Mouse (Mus musculus) embryonic facial prominence, embryonic 10.5 days (tissue): Measurements from ENCODE around the gene Btg2. TPM values are rescaled to one million over a fixed set of nuclear protein-coding genes. Genes with fewer than 3 reads are reported as not detected.

Source experiments
- DNase-seq: peaks from one replicate; pipeline ENCODE4 v3.0.0-alpha.2; 2017; ENCODE audit warnings: low spot score
- H3K27ac ChIP-seq: fragments of 300-500 bp; sonication (generic); replicated peaks from 2 replicates; pipeline ENCODE4 v1.5.1; 2016; ENCODE audit warnings: mild to moderate bottlenecking
- H3K27me3 ChIP-seq: fragments of 300-500 bp; sonication (generic); replicated peaks from 2 replicates; pipeline ENCODE4 v1.6.1; 2016; ENCODE audit warnings: low read depth, mild to moderate bottlenecking; ENCODE audit not compliant: poor library complexity, severe bottlenecking
- H3K36me3 ChIP-seq: fragments of 300-500 bp; sonication (generic); replicated peaks from 2 replicates; pipeline ENCODE4 v1.6.1; 2016; ENCODE audit warnings: mild to moderate bottlenecking, moderate library complexity
- H3K4me1 ChIP-seq: fragments of 300-500 bp; sonication (generic); 2 replicates; pipeline ENCODE4 v1.6.1; 2016
- H3K4me3 ChIP-seq: fragments of 300-500 bp; sonication (generic); 2 replicates; pipeline ENCODE4 v1.5.1; 2016; ENCODE audit warnings: mild to moderate bottlenecking, moderate library complexity
- H3K9me3 ChIP-seq: fragments of 300-500 bp; sonication (generic); 2 replicates; pipeline ENCODE4 v1.6.1; 2016; ENCODE audit warnings: mild to moderate bottlenecking
- WGBS: fragments of 180-500 bp; shearing (Covaris S2); methylation state at CpG from one replicate; pipeline ENCODE4 v1.1.7; 2016; 5-methylcytosine and 5-hydroxymethylcytosine counted together
- polyA plus RNA-seq: library from polyadenylated mRNA; unstranded; fragments of >200 nt; fragmentation: Nextera tagmentation; extraction: Ambion mirVana; gene quantifications from 2 replicates; pipeline ENCODE4 v1.2.1, GENCODE M21; 2016

Btg2 gene
- polyA plus RNA-seq, 1 experiment from 2014 or later: 32.5 TPM

- Histone ChIP-seq H3K9me3 (no peaks in the 10 kb centered on the region), H3K27me3 (peaks cover 24% of the 10 kb centered on the region), H3K36me3 (no peaks in the 10 kb centered on the region), H3K4me1 (peaks cover 28% of the 10 kb centered on the region), H3K27ac (peak overlapping the region; percentile 69), H3K4me3 (peak overlapping the region; percentile 48)
- WGBS: 5% methylated on average over 9 of the region's 9 CpGs
- peak; percentile 85 for DNase-seq
Measured at GRCm38 (mm10) chr1:134045971-134046370, 32.9 kb downstream of the Btg2 start.

- no peaks in the 10 kb centered on the region for H3K36me3 ChIP-seq
- H3K27me3 ChIP-seq: peaks cover 24% of the 10 kb centered on the region
- no peak overlapping the region for H3K4me3 ChIP-seq
- DNase-seq: no peak
- no peaks in the 10 kb centered on the region for H3K9me3 ChIP-seq
- no peak overlapping the region for H3K27ac ChIP-seq
- WGBS: 88% methylated on average over 6 of the region's 6 CpGs
- H3K4me1 ChIP-seq: peaks cover 28% of the 10 kb centered on the region
Measured at GRCm38 (mm10) chr1:134044805-134045204, 34.1 kb downstream of the Btg2 start.

GRCm38 (mm10) chr1:134042341-134042740 lies 36.6 kb downstream of the Btg2 start:
- Histone ChIP-seq H3K4me3 (no peak overlapping the region), H3K27me3 (peaks cover 25% of the 10 kb centered on the region), H3K27ac (0 out of 2 replicates have a peak overlapping the region, but pooled peaks have one; percentile 12), H3K36me3 (no peaks in the 10 kb centered on the region), H3K9me3 (no peaks in the 10 kb centered on the region), H3K4me1 (peaks cover 30% of the 10 kb centered on the region)
- 12% methylated on average over 1 of the region's 1 CpGs for WGBS
- DNase-seq: no peak

GRCm38 (mm10) chr1:134041900-134042299 lies 37.0 kb downstream of the Btg2 start:
- H3K9me3 ChIP-seq: no peaks in the 10 kb centered on the region
- peaks cover 20% of the 10 kb centered on the region for H3K27me3 ChIP-seq
- no peaks in the 10 kb centered on the region for H3K36me3 ChIP-seq
- DNase-seq: no peak
- no peak overlapping the region for H3K4me3 ChIP-seq
- H3K4me1 ChIP-seq: peaks cover 35% of the 10 kb centered on the region
- 59% methylated on average over 2 of the region's 2 CpGs for WGBS
- H3K27ac ChIP-seq: no peak overlapping the region

- Histone ChIP-seq H3K27ac (no peak overlapping the region), H3K36me3 (no peaks in the 10 kb centered on the region), H3K4me1 (peaks cover 25% of the 10 kb centered on the region), H3K27me3 (0 out of 2 replicates have a peak, but pooled peaks cover 15% of the 10 kb centered on the region), H3K9me3 (no peaks in the 10 kb centered on the region), H3K4me3 (no peak overlapping the region)
- WGBS: 81% methylated on average over 2 of the region's 2 CpGs
- DNase-seq: no peak
Measured at GRCm38 (mm10) chr1:134039361-134039760, 39.6 kb downstream of the Btg2 start.

GRCm38 (mm10) chr1:134038336-134038735 lies 40.6 kb downstream of the Btg2 start:
- no peak for DNase-seq
- Histone ChIP-seq H3K27ac (no peak overlapping the region), H3K4me1 (peaks cover 22% of the 10 kb centered on the region), H3K36me3 (no peaks in the 10 kb centered on the region), H3K27me3 (0 out of 2 replicates have a peak, but pooled peaks cover 13% of the 10 kb centered on the region), H3K4me3 (no peak overlapping the region), H3K9me3 (no peaks in the 10 kb centered on the region)
- WGBS: 69% methylated on average over 4 of the region's 4 CpGs

- Histone ChIP-seq H3K4me1 (peaks cover 12% of the 10 kb centered on the region), H3K27me3 (0 out of 2 replicates have a peak, but pooled peaks cover 8% of the 10 kb centered on the region), H3K27ac (no peak within 1 kb of the TSS; the same call in 1 of the 2 replicates), H3K36me3 (no peaks in the 10 kb centered on the region), H3K9me3 (no peaks in the 10 kb centered on the region), H3K4me3 (no peak within 1 kb of the TSS)
- peak; percentile 29 for DNase-seq
- 56% methylated on average over 9 of the region's 9 CpGs for WGBS
Measured at GRCm38 (mm10) chr1:134037172-134037571, 41.7 kb downstream of the Btg2 start, which contains the start of gene Fmod. Gene Fmod (plus strand): TSS chr1:134037254.

GRCm38 (mm10) chr1:134036492-134036891 lies 42.4 kb downstream of the Btg2 start:
- Histone ChIP-seq H3K4me1 (peaks cover 8% of the 10 kb centered on the region; the same call in 1 of the 2 replicates), H3K27ac (no peak overlapping the region), H3K27me3 (0 out of 2 replicates have a peak, but pooled peaks cover 8% of the 10 kb centered on the region), H3K9me3 (no peaks in the 10 kb centered on the region), H3K36me3 (no peaks in the 10 kb centered on the region), H3K4me3 (no peak overlapping the region)
- no peak for DNase-seq
- whole genome bisulfite sequencing: 65% methylated on average over 2 of the region's 2 CpGs

- Histone ChIP-seq H3K4me3 (no peak overlapping the region), H3K4me1 (no peaks in the 10 kb centered on the region), H3K9me3 (no peaks in the 10 kb centered on the region), H3K27me3 (no peaks in the 10 kb centered on the region), H3K36me3 (no peaks in the 10 kb centered on the region), H3K27ac (no peak overlapping the region)
- WGBS: 86% methylated on average over 14 of the region's 14 CpGs
- no peak for DNase-seq
Measured at GRCm38 (mm10) chr1:134028161-134028846, 50.6 kb downstream of the Btg2 start.

GRCm38 (mm10) chr1:134026741-134027140 lies 52.2 kb downstream of the Btg2 start:
- Histone ChIP-seq H3K4me3 (no peak overlapping the region), H3K27me3 (no peaks in the 10 kb centered on the region), H3K4me1 (no peaks in the 10 kb centered on the region), H3K27ac (no peak overlapping the region), H3K36me3 (no peaks in the 10 kb centered on the region), H3K9me3 (no peaks in the 10 kb centered on the region)
- 91% methylated on average over 9 of the region's 9 CpGs for WGBS
- DNase-seq: no peak

- Histone ChIP-seq H3K4me3 (no peak overlapping the region), H3K27ac (no peak overlapping the region), H3K9me3 (no peaks in the 10 kb centered on the region), H3K4me1 (no peaks in the 10 kb centered on the region), H3K27me3 (no peaks in the 10 kb centered on the region), H3K36me3 (no peaks in the 10 kb centered on the region)
- no peak for DNase-seq
- 71% methylated on average over 5 of the region's 5 CpGs for WGBS
Measured at GRCm38 (mm10) chr1:134025975-134026374, 52.9 kb downstream of the Btg2 start.
